Mouse (Mus musculus) hindbrain, embryonic 14.5 days (tissue): ENCODE measurements around the gene Brca1. TPM values are rescaled to one million over a fixed set of nuclear protein-coding genes. Genes with fewer than 3 reads are reported as not detected.

ENCODE experiments used
- ATAC-seq: fragments of 200-750 bp; cut with Nextera tagmentation; 2 replicates; pipeline ENCODE4 v1.8.0; 2017; ENCODE audit warnings: moderate number of reproducible peaks, mild to moderate bottlenecking, moderate TSS enrichment, moderate library complexity; ENCODE audit not compliant: low FRiP score
- DNase-seq: peaks from one replicate; pipeline ENCODE4 v3.0.0-alpha.2; 2015; ENCODE audit warnings: low spot score
- H3K27ac ChIP-seq: fragments of 300-500 bp; sonication (generic); 2 replicates; pipeline ENCODE4 v1.5.1; 2014; ENCODE audit warnings: mild to moderate bottlenecking, moderate library complexity
- H3K27me3 ChIP-seq: fragments of 300-500 bp; sonication (generic); 2 replicates; pipeline ENCODE4 v1.6.1; 2014; ENCODE audit warnings: mild to moderate bottlenecking, low read length, mixed read lengths; ENCODE audit not compliant: control insufficient read depth, insufficient read depth
- H3K36me3 ChIP-seq: fragments of 300-500 bp; sonication (generic); replicated peaks from 2 replicates; pipeline ENCODE4 v1.6.1; 2014; ENCODE audit not compliant: control insufficient read depth, insufficient read depth
- H3K4me1 ChIP-seq: fragments of 300-500 bp; sonication (generic); replicated peaks from 2 replicates; pipeline ENCODE4 v1.6.1; 2014; ENCODE audit warnings: antibody characterized with exemption, low read length, mixed read lengths; ENCODE audit not compliant: control insufficient read depth, insufficient read depth
- H3K4me2 ChIP-seq: fragments of 300-500 bp; sonication (generic); replicated peaks from 2 replicates; pipeline ENCODE4 v1.6.1; 2014; ENCODE audit warnings: mild to moderate bottlenecking, moderate library complexity
- H3K4me3 ChIP-seq: fragments of 300-500 bp; sonication (generic); replicated peaks from 2 replicates; pipeline ENCODE4 v1.5.1; 2014; ENCODE audit warnings: mild to moderate bottlenecking, low read length
- H3K9ac ChIP-seq: fragments of 300-500 bp; sonication (generic); 2 replicates; pipeline ENCODE4 v1.6.1; 2014
- H3K9me3 ChIP-seq: fragments of 300-500 bp; sonication (generic); 2 replicates; pipeline ENCODE4 v1.6.1; 2016; ENCODE audit warnings: low read length; ENCODE audit not compliant: control insufficient read depth
- WGBS: fragments of 180-500 bp; shearing (Covaris S2); extraction: QIAGEN DNeasy Blood & Tissue Kit; methylation state at CpG from one replicate; pipeline ENCODE4 v1.1.7; 2014; 5-methylcytosine and 5-hydroxymethylcytosine counted together
- polyA plus RNA-seq: library from polyadenylated mRNA; unstranded; fragments of >200 nt; fragmentation: Nextera tagmentation; extraction: Ambion mirVana; gene quantifications from 2 replicates; pipeline ENCODE4 v1.2.1, GENCODE M21; 2014

The Brca1 gene
- polyA plus RNA-seq, 1 experiment from 2014 or later = 3.2 TPM

DNA sequence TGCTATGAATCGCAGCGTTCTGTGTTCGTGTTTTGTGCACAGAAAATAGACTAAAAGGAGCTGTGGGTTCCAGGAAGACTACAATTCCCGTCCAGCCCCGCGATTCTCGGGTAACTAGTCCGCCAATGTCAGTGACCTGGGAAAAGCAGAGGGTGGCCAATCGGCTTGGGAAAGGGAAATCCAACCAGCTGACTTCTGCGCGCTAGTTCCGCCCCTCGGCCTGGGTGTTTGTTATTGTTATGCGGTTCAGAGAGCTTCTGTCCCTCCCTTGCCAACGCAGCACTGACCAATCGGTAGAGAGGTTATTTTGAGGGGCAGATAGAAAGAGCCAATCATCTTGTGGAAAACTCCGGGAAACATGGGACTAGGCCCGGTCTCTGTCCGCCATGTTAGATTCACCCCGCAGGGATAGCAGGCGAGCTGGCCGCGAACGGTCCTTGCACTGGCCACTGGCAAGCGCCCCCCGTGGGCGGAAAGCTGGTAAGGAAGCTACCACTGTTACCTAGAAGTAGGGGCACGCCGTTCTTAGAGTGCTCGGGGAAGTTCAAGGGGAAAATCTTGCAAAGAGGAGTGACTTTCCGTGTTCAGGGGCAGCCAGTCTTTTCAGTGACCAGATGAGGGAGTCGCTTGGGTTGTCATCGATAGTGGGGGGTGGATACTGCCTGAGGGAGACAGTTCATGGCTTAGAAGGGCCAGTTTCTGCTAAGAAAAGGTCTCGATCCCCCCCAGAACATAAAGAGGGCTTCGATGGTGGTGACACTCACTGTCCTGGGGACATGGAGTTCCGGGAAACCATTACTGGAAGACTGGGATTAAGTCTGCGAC, 933 bp upstream of the Brca1 start:
- ATAC-seq (peak; percentile 97), DNase-seq (peak; percentile 94)
- H3K4me3 ChIP-seq = peak overlapping the region; percentile 73
- peak overlapping the region; percentile 81 for H3K4me2 ChIP-seq
- H3K27me3 ChIP-seq = no peaks in the 10 kb centered on the region
- peaks cover 19% of the 10 kb centered on the region for H3K4me1 ChIP-seq
- H3K36me3 ChIP-seq = peaks cover 27% of the 10 kb centered on the region
- H3K9me3 ChIP-seq = no peaks in the 10 kb centered on the region
- H3K27ac ChIP-seq = peak overlapping the region; percentile 93
- H3K9ac ChIP-seq = peak overlapping the region; percentile 70
- WGBS = under 1% methylated on average over 37 of the region's 37 CpGs

DNA sequence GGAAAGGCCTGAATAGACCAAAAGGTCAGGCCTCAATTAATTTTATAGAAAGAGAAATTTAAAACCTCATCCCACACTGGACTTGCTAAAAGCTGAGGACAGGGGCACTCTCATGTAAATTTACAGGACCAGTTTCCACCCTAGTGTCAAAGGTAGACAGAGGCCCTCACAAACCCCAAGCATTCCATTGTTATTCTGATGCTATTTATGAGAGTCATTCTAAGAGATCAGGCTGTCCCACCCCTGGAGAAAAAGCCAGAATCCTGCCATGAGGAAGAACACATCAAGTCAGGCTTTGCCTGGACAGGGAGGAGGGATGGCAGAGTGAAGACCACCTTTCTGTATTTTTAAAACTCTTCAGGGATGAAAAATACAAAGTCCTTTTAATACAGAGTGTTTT, 3.2 kb downstream of the Brca1 start:
- H3K4me3 ChIP-seq = no peak overlapping the region
- H3K4me1 ChIP-seq = peaks cover 7% of the 10 kb centered on the region
- ATAC-seq (no peak), DNase-seq (no peak)
- H3K27ac ChIP-seq = no peak overlapping the region
- no peaks in the 10 kb centered on the region for H3K36me3 ChIP-seq
- no peaks in the 10 kb centered on the region for H3K27me3 ChIP-seq
- no peak overlapping the region for H3K4me2 ChIP-seq
- H3K9ac ChIP-seq = no peak overlapping the region
- H3K9me3 ChIP-seq = no peaks in the 10 kb centered on the region

DNA sequence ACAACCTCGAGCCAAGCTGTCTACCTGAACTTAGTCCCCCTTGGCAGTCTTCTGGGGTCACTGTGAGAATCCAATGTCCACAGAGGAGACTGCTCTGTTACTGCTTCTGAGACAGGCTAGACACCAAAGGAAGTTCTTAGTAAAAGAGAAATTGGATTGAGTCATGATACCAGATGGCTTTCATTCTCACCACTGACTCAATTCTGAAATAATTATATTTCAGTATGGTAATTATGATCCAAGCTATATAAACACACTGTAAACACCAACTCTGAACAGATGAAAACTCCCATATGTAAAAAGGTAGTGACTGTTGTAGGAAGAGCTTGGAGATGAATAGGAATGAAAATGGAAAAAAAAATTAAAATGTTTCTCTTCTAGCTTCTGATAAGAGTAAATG, 7.6 kb downstream of the Brca1 start:
- DNase-seq = no peak
- Histone ChIP-seq H3K4me3 (no peak overlapping the region), H3K27ac (no peak overlapping the region), H3K9ac (no peak overlapping the region), H3K36me3 (no peaks in the 10 kb centered on the region), H3K4me2 (no peak overlapping the region), H3K9me3 (no peaks in the 10 kb centered on the region), H3K4me1 (no peaks in the 10 kb centered on the region), H3K27me3 (no peaks in the 10 kb centered on the region)
- no peak for ATAC-seq
- 79% methylated on average over 1 of the region's 1 CpGs for WGBS

DNA sequence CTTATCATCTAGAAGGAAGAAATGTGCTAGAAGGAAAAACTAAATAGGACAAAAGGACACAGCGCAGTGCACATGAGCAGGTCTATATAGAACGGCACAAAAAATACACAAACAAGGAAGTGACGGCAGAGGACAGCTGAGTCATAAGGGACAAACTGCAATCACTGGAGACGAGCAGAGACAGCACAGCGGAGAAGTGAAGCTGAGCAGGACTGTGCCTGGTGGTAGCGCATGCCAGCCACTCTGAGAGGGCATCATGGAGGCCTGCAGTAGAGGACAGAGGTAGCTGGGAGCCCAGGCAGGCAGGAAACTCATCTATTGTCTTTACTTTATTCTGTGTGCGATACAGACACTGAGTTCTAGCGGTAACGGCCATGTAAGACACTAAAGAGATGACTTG, 8.2 kb downstream of the Brca1 start:
- Histone ChIP-seq H3K36me3 (no peaks in the 10 kb centered on the region), H3K4me3 (no peak overlapping the region), H3K9me3 (no peaks in the 10 kb centered on the region), H3K9ac (no peak overlapping the region), H3K4me1 (no peaks in the 10 kb centered on the region), H3K27me3 (no peaks in the 10 kb centered on the region), H3K27ac (no peak overlapping the region), H3K4me2 (no peak overlapping the region)
- ATAC-seq (no peak), DNase-seq (no peak)
- WGBS = 84% methylated on average over 9 of the region's 9 CpGs

DNA sequence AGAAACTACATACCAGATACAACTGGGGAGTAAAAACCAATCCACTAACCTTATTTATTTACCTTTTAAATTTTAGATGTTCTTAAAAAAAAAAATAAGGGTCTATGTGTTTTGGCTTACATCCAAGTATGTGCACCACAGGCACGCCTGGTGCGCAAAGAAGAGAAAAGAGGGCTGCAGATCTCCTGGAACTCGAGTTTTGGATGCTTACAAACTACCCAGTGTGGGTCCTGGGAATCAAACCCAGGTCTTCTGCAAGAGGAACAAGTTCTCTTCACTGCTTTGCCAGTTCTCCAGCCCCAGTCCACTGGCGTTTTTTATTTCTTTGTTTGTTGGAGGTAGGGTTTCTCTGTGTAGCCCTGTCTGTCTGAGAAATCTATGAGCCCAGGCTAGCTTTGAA, 25.1 kb downstream of the Brca1 start:
- H3K4me2 ChIP-seq = no peak overlapping the region
- no peak overlapping the region for H3K27ac ChIP-seq
- H3K4me3 ChIP-seq = no peak overlapping the region
- DNase-seq = no peak
- no peak overlapping the region for H3K9ac ChIP-seq
- no peak for ATAC-seq
- 90% methylated on average over 4 of the region's 4 CpGs for WGBS
- no peaks in the 10 kb centered on the region; the same call in 1 of the 2 replicates for H3K36me3 ChIP-seq
- no peaks in the 10 kb centered on the region for H3K4me1 ChIP-seq
- no peaks in the 10 kb centered on the region for H3K9me3 ChIP-seq
- H3K27me3 ChIP-seq = no peaks in the 10 kb centered on the region

DNA sequence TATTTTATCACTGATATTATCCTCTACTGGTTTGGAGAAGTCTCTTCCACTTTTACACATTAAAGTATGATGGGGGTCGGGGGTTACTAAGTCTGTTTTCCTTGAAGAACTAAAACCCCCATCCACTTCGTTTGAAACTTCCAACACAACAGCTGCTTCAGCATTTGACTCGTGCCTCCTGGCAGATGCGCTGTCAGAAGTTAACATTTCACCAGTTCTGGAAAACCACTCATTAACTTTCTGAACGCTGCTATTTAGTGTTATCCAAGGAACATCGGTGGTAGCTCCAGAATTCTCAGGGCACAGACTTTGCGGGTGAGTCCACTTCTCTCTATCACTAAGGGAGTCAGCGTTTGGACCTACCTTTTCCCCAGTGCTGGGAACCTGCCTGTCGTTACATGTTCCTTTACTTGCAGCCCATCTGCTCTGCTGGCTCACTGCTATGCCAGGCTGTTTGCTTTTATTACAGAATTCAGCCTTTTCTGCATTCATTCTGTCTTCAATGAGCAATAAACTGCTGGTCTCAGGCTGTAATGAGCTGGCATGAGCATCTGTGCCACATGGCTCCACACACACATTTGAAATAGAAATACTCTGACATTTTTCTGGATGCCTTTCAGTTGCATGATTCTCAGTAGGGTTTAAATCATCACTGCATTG, 25.7 kb downstream of the Brca1 start:
- H3K4me2 ChIP-seq = no peak overlapping the region
- no peak overlapping the region; the same call in 1 of the 2 replicates for H3K27ac ChIP-seq
- no peaks in the 10 kb centered on the region for H3K27me3 ChIP-seq
- no peaks in the 10 kb centered on the region for H3K9me3 ChIP-seq
- no peaks in the 10 kb centered on the region for H3K4me1 ChIP-seq
- no peaks in the 10 kb centered on the region; the same call in 1 of the 2 replicates for H3K36me3 ChIP-seq
- ATAC-seq = no peak
- H3K9ac ChIP-seq = no peak overlapping the region
- WGBS = 90% methylated on average over 9 of the region's 9 CpGs
- no peak overlapping the region for H3K4me3 ChIP-seq
- DNase-seq = no peak

DNA sequence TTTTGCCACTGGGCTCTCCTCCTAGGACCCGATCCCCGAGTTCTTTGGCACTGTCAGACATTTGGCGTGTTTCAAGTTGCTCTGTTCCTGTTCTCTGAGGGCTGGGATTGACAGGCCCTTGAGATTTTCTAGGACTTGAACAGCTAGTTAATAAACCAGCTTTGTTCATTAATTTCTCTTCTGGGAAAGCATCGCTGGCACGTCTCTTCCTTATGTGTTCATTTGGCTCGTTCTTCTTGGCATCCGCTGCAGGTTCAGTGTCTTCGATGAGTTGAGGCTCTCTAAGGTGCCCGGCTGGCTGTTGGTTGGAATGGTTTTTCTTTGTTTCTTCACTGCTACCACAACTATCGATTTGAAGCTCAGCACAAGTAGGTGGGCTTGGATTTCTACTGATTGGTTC, 26.7 kb downstream of the Brca1 start:
- DNase-seq = no peak
- no peak overlapping the region for H3K27ac ChIP-seq

DNA sequence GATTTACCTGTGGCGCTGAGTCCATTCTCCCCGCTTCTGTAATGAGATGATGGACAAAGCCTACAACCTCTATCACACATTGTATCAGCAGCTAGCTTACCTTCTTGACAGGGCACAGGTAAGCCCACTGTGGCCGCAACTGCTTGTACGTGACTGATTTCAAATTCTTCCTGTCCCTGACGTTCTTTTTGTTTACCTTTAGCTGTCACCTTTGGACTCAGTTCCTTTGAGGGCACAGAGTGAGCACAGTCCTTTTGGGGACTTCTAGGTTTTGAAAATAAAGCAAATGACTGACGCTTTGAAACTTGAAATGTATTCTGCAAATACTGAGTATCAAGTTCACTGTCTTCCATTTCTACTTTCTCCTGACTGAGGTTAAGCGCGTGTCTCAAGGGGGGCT, 27.3 kb downstream of the Brca1 start:
- no peak overlapping the region for H3K4me2 ChIP-seq
- no peaks in the 10 kb centered on the region; the same call in 1 of the 2 replicates for H3K36me3 ChIP-seq
- H3K27ac ChIP-seq = no peak overlapping the region
- no peaks in the 10 kb centered on the region for H3K4me1 ChIP-seq
- H3K9me3 ChIP-seq = no peaks in the 10 kb centered on the region
- 94% methylated on average over 8 of the region's 8 CpGs for WGBS
- H3K9ac ChIP-seq = no peak overlapping the region
- ATAC-seq = no peak
- no peak overlapping the region for H3K4me3 ChIP-seq
- no peak for DNase-seq
- no peaks in the 10 kb centered on the region for H3K27me3 ChIP-seq

More for the DNA sequence above, 26.7 kb downstream of the Brca1 start:
- no peak for ATAC-seq
- no peak overlapping the region for H3K4me2 ChIP-seq
- no peaks in the 10 kb centered on the region for H3K9me3 ChIP-seq
- WGBS = 88% methylated on average over 10 of the region's 10 CpGs
- H3K4me3 ChIP-seq = no peak overlapping the region
- H3K9ac ChIP-seq = no peak overlapping the region
- H3K27me3 ChIP-seq = no peaks in the 10 kb centered on the region
- no peaks in the 10 kb centered on the region; the same call in 1 of the 2 replicates for H3K36me3 ChIP-seq
- H3K4me1 ChIP-seq = no peaks in the 10 kb centered on the region

DNA sequence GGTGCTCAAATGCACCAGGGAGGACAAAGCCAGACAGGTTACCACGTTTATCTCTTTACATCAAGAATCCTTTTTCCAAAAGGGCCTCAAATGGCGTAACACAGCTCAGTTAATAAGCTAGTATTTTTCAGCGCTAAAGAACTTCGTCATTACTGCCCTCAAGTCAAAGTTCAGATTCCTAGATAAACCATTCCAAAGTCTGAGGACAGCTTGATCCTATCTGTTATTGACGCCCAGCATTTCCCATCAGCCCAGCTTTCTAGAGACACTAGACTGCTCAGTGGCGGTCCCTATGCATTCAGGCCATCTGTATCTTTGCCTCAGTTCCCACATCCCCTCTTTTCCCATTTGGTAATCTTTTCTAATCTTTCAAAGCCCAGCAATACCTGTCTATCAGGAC, 32.4 kb downstream of the Brca1 start:
- Histone ChIP-seq H3K4me3 (no peak overlapping the region), H3K9ac (no peak overlapping the region), H3K36me3 (no peaks in the 10 kb centered on the region), H3K27me3 (no peaks in the 10 kb centered on the region), H3K9me3 (no peaks in the 10 kb centered on the region), H3K4me1 (no peaks in the 10 kb centered on the region), H3K4me2 (no peak overlapping the region), H3K27ac (no peak overlapping the region)
- no peak for DNase-seq
- ATAC-seq = no peak
- 90% methylated on average over 6 of the region's 6 CpGs for WGBS
